Mouse (Mus musculus) urinary bladder, adult 2 months (tissue): ENCODE data around the gene Apol9a. TPM values are rescaled to one million over a fixed set of nuclear protein-coding genes. Genes with fewer than 3 reads are reported as not detected.
"Not testable (repeated sequence)": the region's sequence is repeated elsewhere in the genome, so short reads cannot be mapped to it uniquely, and the experiment has no call there.

Experiments
- DNase-seq: peaks from one replicate; pipeline ENCODE4 v3.0.0; 2022; ENCODE audit warnings: low spot score
- polyA plus RNA-seq: library from polyadenylated mRNA; depleted of rRNA; stranded (reverse); fragments of >200 nt; gene quantifications from 2 replicates; pipeline ENCODE4 v1.2.3, GENCODE M21; 2012; rRNA removed

Gene Apol9a
- 3.4 and 3.9 TPM in 2 replicates for polyA plus RNA-seq

DNA sequence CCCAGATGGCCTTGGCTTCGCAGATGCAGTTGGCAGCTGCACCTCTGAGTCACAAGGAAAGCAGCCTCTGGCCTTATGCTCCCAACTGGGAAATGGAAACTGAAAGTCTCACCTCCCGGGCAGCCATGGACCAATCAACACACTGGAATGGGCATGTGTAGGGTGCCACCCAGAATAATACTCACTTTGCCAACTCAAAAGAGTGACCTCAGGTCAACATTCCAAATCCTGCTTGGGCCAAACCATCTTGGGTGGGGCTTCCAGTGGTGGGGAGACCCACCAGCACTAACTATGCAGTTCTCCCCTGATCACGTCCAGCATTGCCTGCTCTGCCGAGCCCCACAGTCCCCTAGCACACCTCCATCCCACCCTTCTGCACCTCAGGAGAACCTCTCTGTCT lies at the start of gene Apol9a:
Apol9a (minus strand) TSS at position 101 of the 400 bp plus-strand sequence.
- not testable (repeated sequence) for DNase-seq

GRCm38 (mm10) chr15:77449927-77450326 lies 39.0 kb upstream of the Apol9a start:
- DNase-seq: not testable (repeated sequence)

GRCm38 (mm10) chr15:77447392-77447791 lies 36.5 kb upstream of the Apol9a start, which contains the start of gene Apol7b:
Apol7b (minus strand) TSS chr15:77447492.
- not testable (repeated sequence) for DNase-seq

DNA sequence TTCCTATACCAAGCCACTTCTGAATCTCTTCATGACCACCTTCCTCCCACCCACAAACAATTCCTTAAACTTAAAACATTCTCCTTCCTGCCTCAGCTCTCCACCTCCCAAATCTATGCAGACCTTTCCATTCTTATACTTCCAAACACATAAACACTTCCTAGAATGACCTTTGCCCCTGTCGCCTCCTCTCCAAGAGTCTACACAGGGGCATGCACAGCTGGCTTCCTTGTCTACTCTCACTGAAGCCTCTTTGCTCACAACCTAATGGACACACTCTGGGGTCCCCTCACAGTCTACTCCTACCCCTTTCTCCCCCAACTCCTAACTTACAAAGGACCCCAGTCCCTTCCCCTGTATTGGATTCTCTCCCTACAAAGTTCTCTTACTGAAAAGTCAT lies 34.7 kb upstream of the Apol9a start:
- DNase-seq: not testable (repeated sequence)

DNA sequence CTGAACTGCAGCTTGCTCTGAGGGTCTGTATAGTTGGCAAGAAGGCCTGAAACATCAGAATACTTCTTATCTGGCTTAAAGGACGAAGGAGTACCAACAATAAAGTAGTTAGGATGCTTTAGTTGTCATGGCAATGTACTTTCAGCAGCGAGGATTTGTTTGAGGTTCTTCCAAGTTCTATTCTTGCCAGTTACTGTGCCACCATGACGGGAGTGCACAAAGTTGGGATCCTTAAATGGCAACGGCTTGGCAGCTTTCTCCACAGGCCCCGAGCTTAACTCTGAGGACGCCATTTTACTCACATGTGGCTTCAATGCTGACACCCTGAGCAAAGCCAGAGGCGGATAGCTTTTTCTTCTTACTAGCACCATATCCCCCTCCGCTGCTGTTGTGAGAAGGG lies 33.8 kb upstream of the Apol9a start:
- DNase-seq: not testable (repeated sequence)

GRCm38 (mm10) chr15:77428690-77429448 lies 17.9 kb upstream of the Apol9a start:
- not testable (repeated sequence) for DNase-seq

GRCm38 (mm10) chr15:77422925-77423324 lies 12.0 kb upstream of the Apol9a start:
- DNase-seq: not testable (repeated sequence)

- not testable (repeated sequence) for DNase-seq
These were observed 8.7 kb upstream of the Apol9a start for GRCm38 (mm10) chr15:77419657-77420056.

DNA sequence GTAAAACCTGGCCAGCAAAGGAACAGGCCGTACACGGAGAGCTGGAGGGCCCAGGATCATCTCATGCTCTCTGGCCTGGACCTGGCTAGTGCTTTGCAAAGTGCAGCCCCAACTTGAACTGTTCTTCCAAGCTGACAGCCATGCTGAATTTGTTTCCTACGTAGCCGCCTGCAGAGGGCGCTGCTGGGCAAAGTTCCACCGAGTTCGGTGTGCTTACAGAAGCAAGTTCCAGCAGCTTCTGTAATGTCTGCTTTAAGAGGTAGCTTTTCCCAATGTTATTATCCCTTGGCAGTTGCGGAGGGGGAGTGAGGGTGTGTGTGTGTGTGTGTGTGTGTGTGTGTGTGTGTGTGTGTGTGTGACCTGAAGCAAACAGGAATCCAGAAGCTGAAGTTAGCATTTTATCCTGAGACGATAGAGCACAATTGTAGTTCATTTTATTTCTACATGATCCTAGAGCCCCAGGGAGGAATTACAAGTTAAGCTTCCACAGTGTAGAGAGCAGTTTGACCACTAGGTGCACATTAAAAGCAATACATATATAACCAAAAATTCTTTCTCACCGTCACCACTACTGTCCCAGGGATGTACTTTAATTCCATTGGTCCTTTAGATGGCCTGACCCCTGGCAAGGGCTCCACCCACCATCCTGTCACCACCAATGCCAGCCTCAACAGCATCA lies 5.9 kb upstream of the Apol9a start:
- not testable (repeated sequence) for DNase-seq

- DNase-seq: not testable (repeated sequence)
These were observed 4.7 kb upstream of the Apol9a start for GRCm38 (mm10) chr15:77415653-77416052.

GRCm38 (mm10) chr15:77412695-77413094 lies 1.8 kb upstream of the Apol9a start:
- DNase-seq: not testable (repeated sequence)

- DNase-seq: not testable (repeated sequence)
These were observed 4.6 kb downstream of the Apol9a start for GRCm38 (mm10) chr15:77406370-77406769.

- DNase-seq: not testable (repeated sequence)
These were observed 11.9 kb downstream of the Apol9a start, which contains the start of gene Apol7a for GRCm38 (mm10) chr15:77399027-77399426. Apol7a (minus strand) TSS chr15:77399110.

DNA sequence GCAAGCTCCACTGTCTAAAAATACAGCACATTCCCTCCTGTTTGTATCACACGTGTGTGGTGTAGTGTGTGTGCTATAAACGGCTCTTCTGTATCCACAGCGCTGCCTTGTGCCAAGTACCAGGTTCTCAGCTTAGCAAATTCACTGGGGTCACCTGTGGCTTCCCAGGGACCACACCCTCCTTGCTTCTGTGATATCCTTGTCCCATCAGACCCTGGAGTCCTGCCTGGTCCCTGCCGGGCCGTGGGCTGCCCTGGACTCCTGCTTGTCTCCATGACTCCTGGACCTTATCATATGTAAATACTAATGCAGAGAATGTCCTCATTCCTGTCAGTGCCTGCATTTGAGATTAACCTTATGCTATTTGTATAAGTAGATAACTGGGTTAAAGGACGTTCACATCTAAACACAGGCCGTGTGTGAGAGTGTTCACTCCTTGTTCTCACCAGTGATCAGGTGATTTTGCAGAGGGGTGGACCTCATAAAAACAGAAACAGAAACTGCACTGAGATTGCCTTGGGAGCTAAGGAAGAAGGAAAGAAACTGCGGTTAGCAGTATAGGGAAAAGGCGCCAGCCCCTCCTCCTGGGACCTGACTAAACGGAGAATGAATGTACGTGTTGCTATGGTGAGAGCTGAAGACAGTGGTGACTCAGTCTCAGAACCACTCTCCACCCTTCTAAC lies 13.3 kb downstream of the Apol9a start:
- DNase-seq: not testable (repeated sequence)

DNA sequence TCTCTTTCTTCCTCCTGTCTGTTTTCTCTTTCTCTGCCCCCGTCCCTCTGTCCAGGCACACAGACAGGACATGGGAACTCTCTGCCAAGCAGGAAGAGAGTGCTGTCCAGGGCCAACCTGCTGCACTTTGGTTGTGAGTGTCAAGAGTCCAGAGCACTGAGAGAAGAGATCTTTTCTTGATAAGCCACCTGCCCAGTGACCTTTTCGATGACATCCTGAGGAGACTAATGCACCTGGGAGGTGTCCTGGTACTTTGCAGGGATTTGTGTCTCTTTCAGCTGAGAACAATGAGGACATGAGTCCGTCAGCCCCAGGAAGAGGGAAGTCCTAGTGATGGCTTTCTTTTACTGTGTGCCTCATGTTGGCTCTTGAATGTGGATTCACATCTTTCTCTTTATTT lies 17.1 kb downstream of the Apol9a start:
- DNase-seq: not testable (repeated sequence)

- DNase-seq: no peak
These were observed 23.5 kb downstream of the Apol9a start for GRCm38 (mm10) chr15:77387462-77387861.

DNA sequence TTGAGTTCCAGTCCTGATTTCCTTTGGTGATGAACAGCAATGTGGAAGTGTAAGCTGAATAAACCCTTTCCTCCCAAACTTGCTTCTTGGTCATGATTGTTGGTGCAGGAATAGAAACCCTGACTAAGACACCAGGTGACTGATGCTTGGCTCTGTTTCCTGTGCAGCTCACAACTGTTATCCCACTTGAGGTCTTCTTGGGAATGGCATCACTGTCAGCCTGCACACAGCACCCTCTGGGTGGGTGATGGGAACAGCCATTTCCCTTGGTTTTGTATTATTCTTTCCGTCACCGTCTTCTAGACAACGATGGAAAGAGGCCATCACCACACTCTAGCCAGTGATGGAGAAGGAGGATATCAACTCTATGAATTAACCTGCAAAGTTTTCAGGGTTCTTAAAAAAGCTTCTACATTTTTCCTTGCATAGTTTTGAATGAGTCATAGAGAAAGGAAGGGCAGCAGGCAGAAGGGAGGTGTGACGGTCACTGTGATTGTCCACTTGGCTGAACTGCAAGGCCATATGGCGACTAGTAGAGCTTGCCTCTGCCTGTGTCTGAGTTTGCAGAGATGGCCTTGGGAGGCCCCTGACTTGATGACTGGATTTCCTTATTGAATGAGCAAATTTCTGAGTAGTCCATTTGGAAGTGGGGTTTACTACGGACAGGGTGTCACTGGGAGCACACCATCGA lies 26.4 kb downstream of the Apol9a start:
- DNase-seq: no peak

- DNase-seq: no peak
These were observed 28.1 kb downstream of the Apol9a start for GRCm38 (mm10) chr15:77382880-77383279.

- DNase-seq: no peak
These were observed 28.6 kb downstream of the Apol9a start for GRCm38 (mm10) chr15:77382271-77382850.

- no peak for DNase-seq
These were observed 29.5 kb downstream of the Apol9a start for GRCm38 (mm10) chr15:77381481-77381880.

DNA sequence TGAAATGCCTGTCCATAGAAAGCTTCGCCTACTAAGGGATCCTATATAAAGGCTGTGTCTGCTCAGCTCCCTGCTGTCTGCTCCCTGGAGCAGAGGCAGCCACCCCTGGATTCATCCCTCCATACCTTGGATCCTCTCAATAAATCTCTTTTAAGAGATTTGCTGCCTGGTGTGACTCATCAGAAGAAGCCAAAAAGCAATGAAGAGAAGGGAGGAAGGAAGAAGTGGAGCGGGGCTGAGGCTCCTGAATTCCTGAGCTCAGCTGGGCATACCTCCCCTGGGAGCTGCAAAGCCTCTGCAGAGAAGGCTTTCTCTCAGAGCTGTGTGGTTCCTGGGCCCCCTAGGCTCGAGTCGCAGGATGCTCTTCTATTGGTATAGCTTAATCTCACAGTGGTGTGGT lies 31.0 kb downstream of the Apol9a start:
- no peak for DNase-seq
